Mouse (Mus musculus): ENCODE data around the gene Rps11. TPM values are rescaled to one million over a fixed set of nuclear protein-coding genes. Genes with fewer than 3 reads are reported as not detected.
"Not testable (repeated sequence)": the region's sequence is repeated elsewhere in the genome, so short reads cannot be mapped to it uniquely, and the experiment has no call there.

Rps11 gene
- polyA plus RNA-seq (2016; fragmentation: Nextera tagmentation; extraction: Ambion mirVana): 1,421 and 1,491 TPM in 2 replicates

- Histone ChIP-seq H3K4me1 (peaks cover 76% of the 10 kb centered on the region), H3K4me3 (peak within 1 kb of the TSS; percentile 97), H3K9me3 (replicated peaks) (no peaks in the 10 kb centered on the region), H3K27me3 (replicated peaks) (no peaks in the 10 kb centered on the region), H3K27ac (peak within 1 kb of the TSS; percentile 95), H3K36me3 (peaks cover 69% of the 10 kb centered on the region), H3K9ac (peak within 1 kb of the TSS; percentile 98), H3K4me2 (peak within 1 kb of the TSS; percentile 90)
- ATAC-seq: peak; percentile 81
- WGBS (ENCODE audit: insufficient replicate concordance): under 1% methylated on average over 59 of the region's 59 CpGs
Observed at GRCm38 (mm10) chr7:45124224-45125143, at the start of gene Rps11. Rps11 (minus strand) TSS chr7:45124439.

DNA sequence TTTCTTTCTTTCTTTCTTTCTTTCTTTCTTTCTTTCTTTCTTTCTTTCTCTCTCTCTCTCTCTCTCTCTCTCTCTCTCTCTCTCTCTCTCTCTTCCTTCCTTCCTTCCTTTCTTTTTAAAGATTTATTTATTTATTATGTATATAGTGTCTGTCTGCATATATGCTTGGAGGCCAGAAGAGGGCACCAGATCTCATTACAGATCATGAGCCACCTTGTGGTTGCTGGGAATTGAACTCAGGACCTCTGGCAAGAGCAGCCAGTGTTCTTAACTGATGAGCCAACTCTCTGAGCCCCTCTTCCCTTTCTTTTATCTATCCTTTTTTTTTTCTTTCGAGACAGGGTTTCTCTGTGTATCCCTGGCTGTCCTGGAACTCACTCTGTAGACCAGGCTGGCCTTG is 49.5 kb upstream of the Rps11 start:
- not testable (repeated sequence) for H3K9ac ChIP-seq, H3K36me3 ChIP-seq, H3K27ac ChIP-seq, H3K4me1 ChIP-seq, H3K4me2 ChIP-seq, H3K4me3 ChIP-seq, ATAC-seq
- peaks cover 96% of the 10 kb centered on the region for H3K27me3 ChIP-seq (replicated peaks)
- 39% methylated on average over 1 of the region's 1 CpGs for WGBS (ENCODE audit: insufficient replicate concordance)
- peaks cover 25% of the 10 kb centered on the region for H3K9me3 ChIP-seq (replicated peaks)

- H3K36me3 ChIP-seq: 0 out of 2 replicates have a peak, but pooled peaks cover 3% of the 10 kb centered on the region
- H3K4me3 ChIP-seq: no peak overlapping the region
- H3K9ac ChIP-seq: no peak overlapping the region
- H3K27me3 ChIP-seq (replicated peaks): peaks cover 96% of the 10 kb centered on the region
- 44% methylated on average over 7 of the region's 7 CpGs for WGBS (ENCODE audit: insufficient replicate concordance)
- H3K9me3 ChIP-seq (replicated peaks): peaks cover 26% of the 10 kb centered on the region
- H3K4me2 ChIP-seq: no peak overlapping the region
- H3K27ac ChIP-seq: no peak overlapping the region
- ATAC-seq: no peak
- 0 out of 2 replicates have a peak, but pooled peaks cover 5% of the 10 kb centered on the region for H3K4me1 ChIP-seq
Observed at GRCm38 (mm10) chr7:45172974-45173373, 48.7 kb upstream of the Rps11 start.

DNA sequence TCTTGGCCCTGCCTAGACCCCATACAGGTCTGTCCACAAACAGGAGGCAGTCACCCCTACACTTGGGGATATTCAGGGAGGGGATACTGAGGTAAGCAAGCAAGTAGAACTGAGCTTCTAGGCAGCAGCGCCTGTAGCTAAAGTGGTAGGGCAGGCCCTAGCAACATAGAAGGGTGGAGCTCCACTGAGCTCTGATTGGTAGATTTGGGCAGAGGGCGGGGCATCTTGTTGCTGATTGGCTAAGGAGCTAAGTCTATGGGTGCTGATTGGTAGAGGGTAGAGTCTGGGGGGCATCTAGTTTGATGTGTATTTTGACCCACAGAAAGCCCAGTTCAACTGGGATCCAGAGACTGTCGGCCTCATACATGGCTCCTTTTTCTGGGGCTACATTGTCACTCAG is 45.3 kb upstream of the Rps11 start:
- Histone ChIP-seq H3K27ac (no peak overlapping the region), H3K27me3 (replicated peaks) (peaks cover 96% of the 10 kb centered on the region), H3K4me1 (no peaks in the 10 kb centered on the region), H3K9me3 (replicated peaks) (peaks cover 26% of the 10 kb centered on the region), H3K36me3 (0 out of 2 replicates have a peak, but pooled peaks cover 3% of the 10 kb centered on the region), H3K4me2 (no peak overlapping the region), H3K9ac (no peak overlapping the region), H3K4me3 (no peak overlapping the region)
- no peak for ATAC-seq
- 69% methylated on average over 3 of the region's 3 CpGs for WGBS (ENCODE audit: insufficient replicate concordance)

DNA sequence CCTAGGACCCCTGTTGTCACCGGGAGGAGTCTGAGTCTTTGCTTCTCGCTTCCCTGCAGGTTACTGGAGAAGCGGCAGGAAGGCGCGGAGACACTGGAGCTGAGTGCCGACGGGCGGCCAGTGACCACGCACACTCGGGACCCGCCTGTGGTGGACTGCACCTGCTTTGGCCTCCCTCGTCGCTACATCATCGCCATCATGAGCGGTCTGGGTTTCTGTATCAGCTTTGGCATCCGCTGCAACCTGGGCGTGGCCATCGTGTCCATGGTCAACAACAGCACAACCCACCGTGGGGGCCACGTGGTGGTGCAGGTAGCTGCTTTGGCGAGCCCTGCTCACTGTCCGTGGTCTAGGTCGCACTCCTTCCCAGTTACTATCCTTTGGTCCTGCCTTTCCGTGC is 44.4 kb upstream of the Rps11 start:
- peaks cover 26% of the 10 kb centered on the region for H3K9me3 ChIP-seq (replicated peaks)
- H3K4me3 ChIP-seq: no peak overlapping the region
- ATAC-seq: no peak
- H3K36me3 ChIP-seq: 0 out of 2 replicates have a peak, but pooled peaks cover 3% of the 10 kb centered on the region
- peaks cover 7% of the 10 kb centered on the region for H3K4me1 ChIP-seq
- 8% methylated on average over 24 of the region's 24 CpGs for WGBS (ENCODE audit: insufficient replicate concordance)
- H3K27ac ChIP-seq: no peak overlapping the region
- H3K4me2 ChIP-seq: no peak overlapping the region
- peaks cover 97% of the 10 kb centered on the region for H3K27me3 ChIP-seq (replicated peaks)
- H3K9ac ChIP-seq: no peak overlapping the region

- peaks cover 10% of the 10 kb centered on the region for H3K4me1 ChIP-seq
- H3K27ac ChIP-seq: no peak overlapping the region
- 0 out of 2 replicates have a peak, but pooled peaks cover 3% of the 10 kb centered on the region for H3K36me3 ChIP-seq
- no peak overlapping the region for H3K9ac ChIP-seq
- WGBS (ENCODE audit: insufficient replicate concordance): 5% methylated on average over 19 of the region's 19 CpGs
- H3K4me3 ChIP-seq: no peak overlapping the region
- no peak for ATAC-seq
- no peak overlapping the region for H3K4me2 ChIP-seq
- peaks cover 26% of the 10 kb centered on the region for H3K9me3 ChIP-seq (replicated peaks)
- peaks cover 99% of the 10 kb centered on the region for H3K27me3 ChIP-seq (replicated peaks)
Observed at GRCm38 (mm10) chr7:45167761-45168445, 43.7 kb upstream of the Rps11 start.

DNA sequence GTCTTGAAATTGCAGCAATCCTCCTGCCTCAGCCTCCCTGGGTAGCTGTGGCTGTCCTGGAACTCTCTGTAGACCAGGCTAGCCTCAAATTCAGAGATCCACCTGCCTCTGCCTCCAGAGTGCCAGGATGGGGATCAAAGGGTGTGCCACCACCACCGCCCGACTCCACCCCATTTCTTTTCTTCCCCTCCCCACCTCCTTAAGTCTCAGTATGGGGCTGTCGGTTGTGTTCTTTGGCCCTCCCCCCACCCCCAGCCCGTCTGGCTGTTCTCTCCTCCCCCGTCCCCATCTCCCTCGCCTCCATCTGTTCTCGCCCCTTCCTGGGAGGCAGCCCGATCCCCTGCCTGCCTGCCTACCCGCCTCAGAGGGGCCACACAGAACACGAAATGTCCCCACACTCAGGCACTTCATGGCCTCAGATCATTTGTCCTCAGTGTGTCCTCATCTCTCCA is 42.7 kb upstream of the Rps11 start:
- no peak for ATAC-seq
- no peak overlapping the region for H3K9ac ChIP-seq
- H3K4me3 ChIP-seq: no peak overlapping the region
- peaks cover 26% of the 10 kb centered on the region for H3K9me3 ChIP-seq (replicated peaks)
- no peak overlapping the region for H3K27ac ChIP-seq
- H3K4me2 ChIP-seq: no peak overlapping the region
- H3K4me1 ChIP-seq: peaks cover 18% of the 10 kb centered on the region
- H3K27me3 ChIP-seq (replicated peaks): peaks cover 98% of the 10 kb centered on the region
- 17% methylated on average over 10 of the region's 10 CpGs for WGBS (ENCODE audit: insufficient replicate concordance)
- H3K36me3 ChIP-seq: 0 out of 2 replicates have a peak, but pooled peaks cover 3% of the 10 kb centered on the region

DNA sequence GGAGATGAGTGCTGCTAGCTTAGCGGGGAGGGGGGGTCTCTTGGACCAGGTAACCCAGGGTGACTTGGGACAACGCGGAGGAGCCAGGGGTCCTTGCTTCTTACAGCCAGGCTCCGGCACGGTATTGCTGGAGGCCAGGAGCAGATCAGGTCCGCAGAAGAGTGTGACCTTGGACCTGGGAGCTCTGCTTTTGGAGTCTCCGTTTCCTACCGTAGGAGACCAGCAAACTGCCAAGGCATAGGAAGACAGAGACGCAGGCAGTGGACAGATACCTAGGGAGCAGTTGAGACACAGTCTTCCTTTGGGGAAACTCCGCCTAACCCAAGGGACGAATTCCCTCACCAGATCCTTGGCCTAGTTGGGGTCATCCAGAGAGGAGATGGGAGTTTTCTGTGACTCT is 41.5 kb upstream of the Rps11 start:
- peaks cover 85% of the 10 kb centered on the region for H3K27me3 ChIP-seq (replicated peaks)
- peaks cover 19% of the 10 kb centered on the region for H3K9me3 ChIP-seq (replicated peaks)
- ATAC-seq: no peak
- H3K36me3 ChIP-seq: 0 out of 2 replicates have a peak, but pooled peaks cover 3% of the 10 kb centered on the region
- H3K4me2 ChIP-seq: no peak overlapping the region
- no peak overlapping the region for H3K4me3 ChIP-seq
- no peak overlapping the region for H3K9ac ChIP-seq
- WGBS (ENCODE audit: insufficient replicate concordance): 45% methylated on average over 11 of the region's 11 CpGs
- H3K4me1 ChIP-seq: peaks cover 27% of the 10 kb centered on the region
- H3K27ac ChIP-seq: no peak overlapping the region

GRCm38 (mm10) chr7:45164833-45165232 is 40.6 kb upstream of the Rps11 start:
- H3K9me3 ChIP-seq (replicated peaks): peaks cover 11% of the 10 kb centered on the region
- WGBS (ENCODE audit: insufficient replicate concordance): 62% methylated on average over 5 of the region's 5 CpGs
- H3K27ac ChIP-seq: no peak overlapping the region
- 0 out of 2 replicates have a peak, but pooled peaks cover 3% of the 10 kb centered on the region for H3K36me3 ChIP-seq
- no peak overlapping the region for H3K4me3 ChIP-seq
- ATAC-seq: no peak
- H3K9ac ChIP-seq: no peak overlapping the region
- peaks cover 27% of the 10 kb centered on the region for H3K4me1 ChIP-seq
- H3K27me3 ChIP-seq (replicated peaks): peaks cover 76% of the 10 kb centered on the region
- H3K4me2 ChIP-seq: no peak overlapping the region

GRCm38 (mm10) chr7:45163735-45164490 is 39.7 kb upstream of the Rps11 start, which contains the start of gene Slc17a7:
Slc17a7 (plus strand) TSS chr7:45163949.
- WGBS (ENCODE audit: insufficient replicate concordance): 2% methylated on average over 41 of the region's 41 CpGs
- peak within 1 kb of the TSS; percentile 49 for H3K9ac ChIP-seq

GRCm38 (mm10) chr7:45162996-45163615 is 38.9 kb upstream of the Rps11 start:
- ATAC-seq: no peak
- H3K27ac ChIP-seq: no peak overlapping the region
- no peak overlapping the region for H3K4me3 ChIP-seq
- peaks cover 59% of the 10 kb centered on the region for H3K27me3 ChIP-seq (replicated peaks)
- WGBS (ENCODE audit: insufficient replicate concordance): 63% methylated on average over 9 of the region's 9 CpGs
- no peak overlapping the region for H3K9ac ChIP-seq
- H3K4me2 ChIP-seq: peak overlapping the region; percentile 79; the same call in 1 of the 2 replicates
- H3K4me1 ChIP-seq: peaks cover 27% of the 10 kb centered on the region
- no peaks in the 10 kb centered on the region for H3K9me3 ChIP-seq (replicated peaks)
- peaks cover 10% of the 10 kb centered on the region; the same call in 1 of the 2 replicates for H3K36me3 ChIP-seq

More at GRCm38 (mm10) chr7:45163735-45164490, 39.7 kb upstream of the Rps11 start, which contains the start of gene Slc17a7:
- Histone ChIP-seq H3K4me2 (peak within 1 kb of the TSS; percentile 79), H3K9me3 (replicated peaks) (peaks cover 2% of the 10 kb centered on the region), H3K27ac (no peak within 1 kb of the TSS), H3K27me3 (replicated peaks) (peaks cover 67% of the 10 kb centered on the region), H3K4me3 (peak within 1 kb of the TSS; percentile 54), H3K36me3 (peaks cover 2% of the 10 kb centered on the region; the same call in 1 of the 2 replicates), H3K4me1 (peaks cover 27% of the 10 kb centered on the region)
- peak; percentile 42 for ATAC-seq

Measured in liver, embryonic 12.5 days (tissue).